Mouse (Mus musculus) embryo, embryonic 11.5 days (tissue): ENCODE data around the gene Fndc1.

Experiments
- DNase-seq: peaks from one replicate; pipeline ENCODE4 v3.0.0-alpha.2; 2012; ENCODE audit warnings: low read depth, low spot score

The Fndc1 gene

DNA sequence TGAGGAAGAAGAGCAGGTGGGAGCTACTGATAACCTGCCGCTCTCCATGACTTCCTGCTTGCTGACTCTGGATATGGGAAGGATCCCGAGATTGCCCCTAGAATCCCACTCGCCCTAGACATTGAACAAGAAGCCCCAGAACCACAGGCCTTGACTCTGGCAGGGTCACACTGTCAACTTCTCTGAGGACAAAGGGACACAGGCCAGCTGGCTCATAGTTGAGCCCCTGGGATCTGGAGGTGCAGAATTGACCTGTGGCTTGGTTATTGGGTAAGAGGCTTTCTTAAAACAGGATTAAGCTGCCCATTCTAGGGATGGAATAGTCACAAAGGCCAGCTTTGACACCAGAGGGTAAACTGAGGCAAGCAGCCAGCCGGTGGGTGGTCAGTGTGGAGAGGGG lies 136.8 kb downstream of the Fndc1 start:
- DNase-seq, result no peak
